Comparison of ENCODE assay signal across 18 mouse cellular contexts in genomic region chr9:88289568-88290168, GRCm38 (mm10).
"Had no signal": no experiment of that assay in that cellular context is flagged by ENCODE, and none has a peak within 500 bp of the region (broad histone marks: within the 10 kb centered on the region; RNA-seq: fewer than 3 reads in every experiment).

No protein-coding gene starts in this region.

- H3K9ac ChIP-seq: kidney, embryonic 15.5 days; limb, embryonic 12.5 days; liver, embryonic 12.5 days; liver, embryonic 15.5 days; lung, embryonic 15.5 days; midbrain, embryonic 13.5 days had no signal

- H3K27me3 ChIP-seq: kidney, embryonic 15.5 days; limb, embryonic 12.5 days; liver, embryonic 12.5 days; liver, embryonic 15.5 days; lung, embryonic 15.5 days; megakaryocyte, embryonic 14.5 days; midbrain, embryonic 13.5 days had no signal

- H3K9me3 ChIP-seq: kidney, embryonic 15.5 days; limb, embryonic 12.5 days; liver, embryonic 12.5 days; liver, embryonic 15.5 days; lung, embryonic 15.5 days; megakaryocyte, embryonic 14.5 days; midbrain, embryonic 10.5 days; midbrain, embryonic 13.5 days had no signal

- H3K36me3 ChIP-seq: kidney, embryonic 15.5 days; limb, embryonic 12.5 days; liver, embryonic 12.5 days; liver, embryonic 15.5 days; lung, embryonic 15.5 days; midbrain, embryonic 10.5 days; midbrain, embryonic 13.5 days had no signal

- H3K4me2 ChIP-seq: kidney, embryonic 15.5 days; limb, embryonic 12.5 days; liver, embryonic 12.5 days; liver, embryonic 15.5 days; lung, embryonic 15.5 days; midbrain, embryonic 13.5 days had no signal

- ATAC-seq: liver, embryonic 12.5 days; midbrain, embryonic 13.5 days had no signal

- DNase-seq: kidney, postnatal 10 days; kidney, postnatal 36 days; layer of hippocampus, postnatal 36 days; liver; lung, adult 18-20 months; lung, postnatal 10 days; thymus, adult 18-20 months; thymus, postnatal 36 days had no signal

- H3K4me3 ChIP-seq: kidney, embryonic 15.5 days; left cerebral cortex, adult 2 months; limb, embryonic 12.5 days; liver, embryonic 12.5 days; liver, embryonic 15.5 days; lung, embryonic 15.5 days; megakaryocyte, embryonic 14.5 days; midbrain, embryonic 10.5 days; midbrain, embryonic 13.5 days had no signal

- H3K4me1 ChIP-seq: kidney, embryonic 15.5 days; limb, embryonic 12.5 days; liver, embryonic 15.5 days; lung, embryonic 15.5 days; midbrain, embryonic 10.5 days; midbrain, embryonic 13.5 days had no signal

- H3K27ac ChIP-seq: kidney, embryonic 15.5 days; left cerebral cortex, adult 2 months; limb, embryonic 12.5 days; liver, embryonic 12.5 days; liver, embryonic 15.5 days; lung, embryonic 15.5 days; macrophage; midbrain, embryonic 10.5 days; midbrain, embryonic 13.5 days had no signal
